Mouse (Mus musculus) stomach, embryonic 14.5 days (tissue): ENCODE measurements around the gene Zswim5. TPM values are rescaled to one million over a fixed set of nuclear protein-coding genes. Genes with fewer than 3 reads are reported as not detected.

Experiments used
- ATAC-seq: fragments of 200-750 bp; cut with Nextera tagmentation; 2 replicates; pipeline ENCODE4 v1.8.0; 2017; ENCODE audit warnings: low read depth, moderate TSS enrichment; ENCODE audit not compliant: insufficient number of reproducible peaks, insufficient read depth, low FRiP score
- H3K27ac ChIP-seq: fragments of 300-500 bp; sonication (generic); 2 replicates; pipeline ENCODE4 v1.5.1; 2014; ENCODE audit warnings: mild to moderate bottlenecking, low read length, moderate library complexity, mixed read lengths
- H3K27me3 ChIP-seq: fragments of 300-500 bp; sonication (generic); 2 replicates; pipeline ENCODE4 v1.6.1; 2014; ENCODE audit warnings: low read length, control low read depth, mixed read lengths; ENCODE audit not compliant: control insufficient read depth, insufficient read depth
- H3K36me3 ChIP-seq: fragments of 300-500 bp; sonication (generic); 2 replicates; pipeline ENCODE4 v1.6.1; 2014; ENCODE audit warnings: mild to moderate bottlenecking, control low read depth, low read length, moderate library complexity, mixed read lengths; ENCODE audit not compliant: control insufficient read depth, insufficient read depth
- H3K4me1 ChIP-seq: fragments of 300-500 bp; sonication (generic); 2 replicates; pipeline ENCODE4 v1.6.1; 2014; ENCODE audit warnings: low read length, control low read depth, mixed read lengths; ENCODE audit not compliant: control insufficient read depth, insufficient read depth
- H3K4me2 ChIP-seq: fragments of 300-500 bp; sonication (generic); replicated peaks from 2 replicates; pipeline ENCODE4 v1.6.1; 2014; ENCODE audit warnings: low read depth, low read length, control low read depth
- H3K4me3 ChIP-seq: fragments of 300-500 bp; sonication (generic); 2 replicates; pipeline ENCODE4 v1.5.1; 2014; ENCODE audit warnings: low read depth, low read length, control low read depth
- H3K9ac ChIP-seq: fragments of 300-500 bp; sonication (generic); replicated peaks from 2 replicates; pipeline ENCODE4 v1.6.1; 2014; ENCODE audit warnings: low read depth, mild to moderate bottlenecking, control low read depth, low read length, moderate library complexity, mixed read lengths
- H3K9me3 ChIP-seq: fragments of 300-500 bp; sonication (generic); 2 replicates; pipeline ENCODE4 v1.6.1; 2016; ENCODE audit warnings: low read depth, low read length, control low read depth; ENCODE audit not compliant: control insufficient read depth
- WGBS: fragments of 180-500 bp; shearing (Covaris S2); extraction: QIAGEN DNeasy Blood & Tissue Kit; methylation state at CpG from one replicate; pipeline ENCODE4 v1.1.7; 2014; 5-methylcytosine and 5-hydroxymethylcytosine counted together
- polyA plus RNA-seq: library from polyadenylated mRNA; unstranded; fragments of >200 nt; fragmentation: Nextera tagmentation; extraction: Ambion mirVana; gene quantifications from 2 replicates; pipeline ENCODE4 v1.2.1, GENCODE M21; 2014

Zswim5 gene
- polyA plus RNA-seq, 1 experiment from 2014 or later: 0.69 TPM

DNA sequence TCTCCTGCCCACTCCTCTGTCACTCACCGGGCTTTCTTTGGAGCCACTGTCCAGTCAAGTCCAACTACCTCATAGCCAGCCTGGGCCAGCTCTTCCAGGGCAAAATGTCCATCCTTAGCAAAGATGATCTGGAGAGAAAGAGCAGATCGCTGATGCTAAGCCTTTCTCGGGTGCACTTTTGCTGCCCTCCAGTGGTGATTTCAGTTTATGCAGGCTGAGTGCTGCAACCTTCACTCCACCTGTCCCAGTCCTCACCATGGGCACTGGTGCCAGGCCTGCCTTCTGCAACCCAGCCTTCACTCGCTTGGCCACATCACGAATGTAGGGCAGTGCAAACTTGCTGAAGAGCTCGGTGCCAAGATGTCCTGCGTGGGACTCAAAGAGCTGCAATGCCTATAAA is 114.2 kb downstream of the Zswim5 start:
- Histone ChIP-seq H3K36me3 (no peaks in the 10 kb centered on the region), H3K27ac (no peak overlapping the region), H3K9me3 (no peaks in the 10 kb centered on the region), H3K9ac (no peak overlapping the region), H3K4me1 (peaks cover 9% of the 10 kb centered on the region), H3K4me2 (no peak overlapping the region), H3K4me3 (no peak overlapping the region), H3K27me3 (no peaks in the 10 kb centered on the region)
- WGBS: 12% methylated on average over 7 of the region's 7 CpGs
- ATAC-seq: no peak

DNA sequence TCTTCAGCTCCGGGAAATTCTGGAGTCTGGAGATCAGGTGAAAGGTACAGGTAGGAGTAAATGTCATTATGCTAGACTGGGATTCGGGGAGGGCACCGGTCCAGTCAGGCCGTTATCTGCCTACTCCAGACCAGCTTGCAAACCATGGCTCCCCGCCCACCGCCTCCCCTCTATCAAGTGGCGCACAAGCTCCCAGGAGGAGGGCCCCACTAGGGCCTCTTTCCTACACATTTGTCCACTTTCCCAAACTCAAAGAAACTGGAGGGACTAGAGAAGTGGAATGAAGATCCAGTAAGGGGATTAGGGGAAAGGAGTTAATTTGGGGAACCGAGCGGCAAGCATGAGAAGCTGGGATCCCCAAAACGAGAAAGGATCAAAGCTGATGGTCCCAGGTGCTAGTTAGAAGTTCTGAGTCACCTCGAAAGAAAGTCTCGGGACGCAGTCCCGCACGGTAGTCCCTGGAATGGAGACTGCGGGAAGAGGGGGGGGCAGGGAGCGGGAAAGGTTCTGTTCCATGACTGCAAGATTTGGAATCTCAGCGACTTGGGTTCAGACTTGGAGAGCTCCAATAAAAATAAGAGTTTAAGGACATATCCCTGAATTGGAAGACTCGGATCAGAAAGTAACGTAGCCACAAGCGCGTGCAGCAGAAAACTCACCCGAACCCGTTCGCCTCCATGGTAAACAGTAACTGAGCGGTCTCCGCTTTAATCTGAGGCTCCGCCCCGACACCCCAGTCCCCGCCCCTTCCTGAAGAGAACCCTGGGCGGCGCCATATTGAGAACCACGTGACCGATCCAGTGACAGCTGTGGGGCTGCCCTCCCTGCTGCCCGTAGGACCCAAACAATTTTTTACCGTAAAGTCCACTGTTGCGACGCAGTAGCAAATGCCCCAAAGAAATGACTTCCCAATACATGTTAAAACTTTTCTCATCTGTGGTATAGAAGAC is 116.8 kb downstream of the Zswim5 start, which contains the start of gene Urod:
TSS of gene Urod (minus strand) at position 742 of the 950 bp plus-strand sequence.
- ATAC-seq: peak; percentile 93

DNA sequence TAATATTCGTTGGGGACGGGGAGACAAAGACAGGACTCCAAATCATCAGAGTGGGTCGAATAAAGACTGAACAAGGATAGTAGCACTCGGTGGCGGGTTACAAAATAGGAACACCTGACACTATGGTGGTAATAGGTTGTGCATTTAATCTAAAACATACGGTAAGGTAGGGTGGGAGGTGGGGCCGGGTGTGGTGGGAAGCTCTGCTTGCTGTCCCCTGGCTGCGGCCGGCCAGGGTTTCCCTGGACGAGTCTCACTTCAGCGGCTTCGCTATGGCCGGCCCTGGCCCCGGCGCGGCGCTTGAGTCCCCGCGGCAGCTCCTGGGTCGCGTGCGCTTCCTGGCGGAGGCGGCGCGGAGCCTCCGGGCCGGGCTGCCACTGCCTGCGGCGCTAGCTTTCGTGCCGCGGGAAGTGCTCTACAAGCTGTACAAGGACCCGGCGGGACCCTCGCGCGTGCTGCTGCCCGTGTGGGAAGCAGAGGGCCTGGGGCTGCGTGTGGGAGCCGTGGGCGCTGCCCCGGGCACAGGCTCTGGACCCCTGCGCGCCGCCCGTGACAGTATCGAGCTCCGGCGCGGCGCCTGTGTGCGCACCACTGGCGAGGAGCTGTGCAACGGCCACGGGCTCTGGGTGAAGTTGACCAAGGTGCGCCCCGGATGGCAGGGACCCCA is 118.1 kb downstream of the Zswim5 start, which contains the start of gene Hectd3:
TSS of gene Hectd3 (plus strand) at position 187 of the 667 bp plus-strand sequence.
- Histone ChIP-seq H3K4me3 (peak within 1 kb of the TSS; percentile 97), H3K4me1 (peaks cover 9% of the 10 kb centered on the region), H3K9ac (peak within 1 kb of the TSS; percentile 63), H3K36me3 (peaks cover 9% of the 10 kb centered on the region), H3K27me3 (no peaks in the 10 kb centered on the region), H3K9me3 (no peaks in the 10 kb centered on the region), H3K27ac (peak within 1 kb of the TSS; percentile 18; the same call in 1 of the 2 replicates), H3K4me2 (peak within 1 kb of the TSS; percentile 99)
- peak; percentile 64 for ATAC-seq
- WGBS: under 1% methylated on average over 58 of the region's 58 CpGs

More for the DNA sequence above, 116.8 kb downstream of the Zswim5 start, which contains the start of gene Urod:
- Histone ChIP-seq H3K4me3 (peak within 1 kb of the TSS; percentile 97), H3K4me1 (peaks cover 9% of the 10 kb centered on the region), H3K9ac (peak within 1 kb of the TSS; percentile 63), H3K27ac (peak within 1 kb of the TSS; percentile 18; the same call in 1 of the 2 replicates), H3K27me3 (no peaks in the 10 kb centered on the region), H3K4me2 (peak within 1 kb of the TSS; percentile 99), H3K36me3 (no peaks in the 10 kb centered on the region), H3K9me3 (no peaks in the 10 kb centered on the region)
- WGBS: under 1% methylated on average over 38 of the region's 38 CpGs

DNA sequence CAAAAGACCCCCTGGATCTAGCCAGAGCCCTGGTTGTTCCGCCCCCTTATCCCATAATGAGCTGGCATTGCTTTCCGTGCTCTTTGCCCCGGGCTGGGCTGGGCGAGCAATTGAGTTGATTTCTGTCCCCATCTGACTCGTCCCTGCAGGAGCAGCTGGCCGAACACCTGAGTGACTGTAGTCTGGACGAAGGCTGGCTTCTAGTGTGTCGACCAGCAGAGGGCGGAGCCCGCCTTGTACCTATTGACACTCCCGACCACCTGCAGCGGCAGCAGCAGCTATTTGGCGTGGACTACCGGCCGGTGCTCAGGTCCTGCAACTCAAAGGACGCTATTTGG is 118.6 kb downstream of the Zswim5 start:
- H3K9ac ChIP-seq: peak overlapping the region; percentile 63
- peaks cover 9% of the 10 kb centered on the region for H3K36me3 ChIP-seq
- H3K27ac ChIP-seq: no peak overlapping the region
- H3K4me2 ChIP-seq: peak overlapping the region; percentile 99
- under 1% methylated on average over 16 of the region's 16 CpGs for WGBS
- peak overlapping the region; percentile 97 for H3K4me3 ChIP-seq
- H3K27me3 ChIP-seq: no peaks in the 10 kb centered on the region
- H3K9me3 ChIP-seq: no peaks in the 10 kb centered on the region
- H3K4me1 ChIP-seq: peaks cover 9% of the 10 kb centered on the region
- 0 out of 2 replicates have a peak, but pooled peaks have one; percentile 10 for ATAC-seq

DNA sequence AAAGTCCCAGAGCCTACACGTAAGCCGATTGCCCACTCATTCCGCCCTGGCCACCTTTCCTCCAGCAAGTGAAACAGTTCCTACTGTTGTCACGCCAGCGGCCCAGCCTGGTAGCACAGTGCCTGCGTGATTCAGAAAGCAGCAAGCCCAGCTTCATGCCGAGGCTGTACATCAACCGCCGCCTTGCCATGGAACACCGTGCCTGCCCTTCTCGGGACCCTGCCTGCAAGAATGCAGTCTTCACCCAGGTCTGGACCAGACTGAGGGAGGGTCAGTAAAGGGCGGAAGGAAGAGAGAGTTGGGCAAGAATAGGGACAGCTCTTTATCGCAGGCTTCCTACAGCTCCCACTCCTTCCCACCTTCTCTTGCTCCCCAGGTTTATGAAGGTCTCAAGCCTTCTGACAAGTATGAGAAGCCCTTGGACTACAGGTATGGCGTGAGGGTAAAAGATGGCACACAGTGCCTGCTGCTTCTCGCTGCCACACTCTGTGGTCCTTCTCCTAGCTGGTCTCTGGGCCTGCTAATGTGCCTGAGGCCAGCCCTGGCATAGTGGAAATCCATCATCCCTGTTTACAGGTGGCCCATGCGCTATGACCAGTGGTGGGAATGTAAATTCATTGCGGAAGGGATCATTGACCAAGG is 122.5 kb downstream of the Zswim5 start:
- Histone ChIP-seq H3K9me3 (no peaks in the 10 kb centered on the region), H3K4me1 (peaks cover 8% of the 10 kb centered on the region), H3K36me3 (peaks cover 9% of the 10 kb centered on the region), H3K27ac (no peak overlapping the region), H3K4me3 (no peak overlapping the region), H3K4me2 (no peak overlapping the region), H3K27me3 (no peaks in the 10 kb centered on the region), H3K9ac (no peak overlapping the region)
- 90% methylated on average over 17 of the region's 17 CpGs for WGBS
- no peak for ATAC-seq

DNA sequence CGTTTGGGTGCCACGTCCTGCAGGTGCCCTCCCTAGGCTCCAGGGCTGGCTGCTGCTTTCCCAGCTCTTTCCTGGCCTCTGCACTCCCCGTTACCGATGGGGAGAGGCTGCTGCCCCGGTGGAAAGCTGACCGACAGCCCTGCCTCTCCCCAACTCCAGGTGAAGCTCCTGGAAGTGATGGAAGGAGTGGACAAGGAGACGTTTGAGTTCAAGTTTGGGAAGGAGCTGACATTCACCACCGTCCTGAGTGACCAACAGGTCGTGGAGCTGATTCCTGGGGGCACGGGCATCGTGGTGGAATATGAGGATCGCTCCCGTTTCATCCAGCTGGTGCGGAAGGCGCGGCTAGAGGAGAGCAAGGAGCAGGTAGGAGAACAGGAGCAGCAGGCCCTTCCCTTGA is 124.8 kb downstream of the Zswim5 start:
- H3K27me3 ChIP-seq: no peaks in the 10 kb centered on the region
- H3K9ac ChIP-seq: no peak overlapping the region
- ATAC-seq: no peak
- H3K27ac ChIP-seq: no peak overlapping the region
- 90% methylated on average over 16 of the region's 16 CpGs for WGBS
- H3K4me1 ChIP-seq: no peaks in the 10 kb centered on the region
- H3K36me3 ChIP-seq: peaks cover 9% of the 10 kb centered on the region
- no peak overlapping the region for H3K4me2 ChIP-seq
- H3K9me3 ChIP-seq: no peaks in the 10 kb centered on the region
- H3K4me3 ChIP-seq: no peak overlapping the region

DNA sequence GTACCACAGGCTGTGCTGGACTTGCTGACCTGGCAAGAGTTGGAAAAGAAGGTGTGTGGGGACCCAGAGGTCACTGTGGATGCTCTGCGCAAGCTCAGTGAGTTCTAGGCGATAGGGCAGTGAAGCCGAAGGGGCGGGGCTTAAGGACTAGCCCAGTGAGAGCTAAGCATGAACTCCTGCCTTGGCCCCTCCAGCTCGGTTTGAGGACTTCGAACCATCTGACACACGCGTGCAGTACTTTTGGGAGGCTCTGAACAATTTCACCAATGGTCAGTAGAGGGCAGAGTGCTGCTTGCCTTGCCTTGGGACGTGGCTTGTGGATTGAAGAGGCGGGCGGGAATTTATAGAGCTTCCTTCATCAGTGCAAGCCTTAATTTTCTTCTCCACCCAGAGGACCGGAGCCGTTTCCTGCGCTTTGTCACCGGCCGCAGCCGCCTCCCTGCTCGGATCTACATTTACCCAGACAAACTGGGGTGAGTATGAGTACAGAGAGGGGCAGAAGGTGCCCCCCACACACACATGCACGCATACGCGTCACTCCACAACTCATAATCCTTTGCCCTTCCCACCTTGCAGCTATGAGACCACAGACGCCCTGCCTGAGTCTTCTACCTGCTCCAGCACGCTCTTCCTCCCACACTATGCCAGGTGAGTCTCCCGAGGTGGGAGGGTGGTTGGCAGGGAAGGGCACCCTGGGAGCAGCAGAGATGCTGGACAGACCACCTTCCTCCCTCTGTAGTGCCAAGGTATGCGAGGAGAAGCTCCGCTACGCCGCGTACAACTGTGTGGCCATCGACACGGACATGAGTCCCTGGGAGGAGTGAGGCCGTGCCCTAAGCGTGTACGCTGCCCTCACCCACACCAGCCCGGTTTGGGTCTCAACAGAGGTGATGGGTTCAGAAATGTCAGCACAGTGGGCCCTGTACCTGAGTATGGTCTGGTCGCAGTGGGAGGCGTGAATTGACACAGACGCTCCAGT is 125.7 kb downstream of the Zswim5 start:
- no peak overlapping the region for H3K27ac ChIP-seq
- H3K27me3 ChIP-seq: no peaks in the 10 kb centered on the region
- peaks cover 9% of the 10 kb centered on the region for H3K36me3 ChIP-seq
- no peak overlapping the region for H3K4me2 ChIP-seq
- no peak overlapping the region for H3K4me3 ChIP-seq
- WGBS: 53% methylated on average over 38 of the region's 38 CpGs
- no peaks in the 10 kb centered on the region for H3K9me3 ChIP-seq
- H3K4me1 ChIP-seq: no peaks in the 10 kb centered on the region
- peak; percentile 61; the same call in 1 of the 2 replicates for ATAC-seq
- H3K9ac ChIP-seq: no peak overlapping the region; the same call in 1 of the 2 replicates
